Comparison of ENCODE assay signal across 19 mouse cellular contexts in genomic region chr3:136865176-136865859, GRCm38 (mm10).
"Had no signal": no experiment of that assay in that cellular context is flagged by ENCODE, and none has a peak within 500 bp of the region (broad histone marks: within the 10 kb centered on the region; RNA-seq: fewer than 3 reads in every experiment).

No protein-coding gene starts in this region.

- H3K4me2 ChIP-seq: lung, embryonic 14.5 days; midbrain, embryonic 12.5 days; midbrain, embryonic 15.5 days; neural tube, embryonic 13.5 days; neural tube, embryonic 15.5 days had no signal

- DNase-seq: lung, adult 18-20 months; lung, embryonic 14.5 days; lung, postnatal 10 days; lung, postnatal 4 days; retina, postnatal 1 day; right cerebral cortex, adult 18-20 months; right cerebral cortex, postnatal 25 days; right cerebral cortex, postnatal 4 days; spleen, adult 18-20 months; thymus, adult 18-20 months; thymus, postnatal 14 days; thymus, postnatal 36 days had no signal

- H3K4me1 ChIP-seq: midbrain, embryonic 12.5 days had no signal

- H3K27ac ChIP-seq: liver, embryonic 14.5 days; midbrain, embryonic 10.5 days; midbrain, embryonic 12.5 days; midbrain, embryonic 15.5 days; neural tube, embryonic 13.5 days; neural tube, embryonic 15.5 days had no signal

- ATAC-seq: midbrain, embryonic 15.5 days had no signal

- H3K4me3 ChIP-seq: midbrain, embryonic 10.5 days; midbrain, embryonic 12.5 days; midbrain, embryonic 15.5 days; myocyte; neural tube, embryonic 13.5 days; neural tube, embryonic 15.5 days had no signal

- H3K36me3 ChIP-seq: midbrain, embryonic 10.5 days; midbrain, embryonic 12.5 days; midbrain, embryonic 15.5 days; neural tube, embryonic 13.5 days; neural tube, embryonic 15.5 days had no signal

- H3K27me3 ChIP-seq: midbrain, embryonic 12.5 days; midbrain, embryonic 15.5 days; neural tube, embryonic 13.5 days; neural tube, embryonic 15.5 days had no signal

- H3K9ac ChIP-seq: liver, embryonic 14.5 days; lung, embryonic 14.5 days; midbrain, embryonic 12.5 days; midbrain, embryonic 15.5 days; neural tube, embryonic 13.5 days; neural tube, embryonic 15.5 days had no signal

- H3K9me3 ChIP-seq: midbrain, embryonic 10.5 days; midbrain, embryonic 12.5 days; midbrain, embryonic 15.5 days; neural tube, embryonic 13.5 days; neural tube, embryonic 15.5 days had no signal
